Mouse (Mus musculus) forebrain, embryonic 15.5 days (tissue): Measurements from ENCODE around the gene Nsd2. TPM values are rescaled to one million over a fixed set of nuclear protein-coding genes. Genes with fewer than 3 reads are reported as not detected.

Experiments used
- ATAC-seq: fragments of 200-750 bp; cut with Nextera tagmentation; replicated peaks from 2 replicates; pipeline ENCODE4 v1.8.0; 2017; ENCODE audit warnings: mild to moderate bottlenecking, moderate TSS enrichment, moderate library complexity
- H3K27ac ChIP-seq: fragments of 300-500 bp; sonication (generic); replicated peaks from 2 replicates; pipeline ENCODE4 v1.5.1; 2015; ENCODE audit warnings: mild to moderate bottlenecking, inconsistent platforms
- H3K27me3 ChIP-seq: fragments of 300-500 bp; sonication (generic); 2 replicates; pipeline ENCODE4 v1.6.1; 2015; ENCODE audit warnings: inconsistent platforms
- H3K36me3 ChIP-seq: fragments of 300-500 bp; sonication (generic); 2 replicates; pipeline ENCODE4 v1.6.1; 2015; ENCODE audit warnings: mild to moderate bottlenecking, inconsistent platforms
- H3K4me1 ChIP-seq: fragments of 300-500 bp; sonication (generic); 2 replicates; pipeline ENCODE4 v1.6.1; 2015; ENCODE audit warnings: inconsistent platforms
- H3K4me2 ChIP-seq: fragments of 300-500 bp; sonication (generic); replicated peaks from 2 replicates; pipeline ENCODE4 v1.6.1; 2015; ENCODE audit warnings: mild to moderate bottlenecking, inconsistent platforms
- H3K4me3 ChIP-seq: fragments of 300-500 bp; sonication (generic); 2 replicates; pipeline ENCODE4 v1.5.1; 2015; ENCODE audit warnings: mild to moderate bottlenecking, inconsistent platforms
- H3K9ac ChIP-seq: fragments of 300-500 bp; sonication (generic); replicated peaks from 2 replicates; pipeline ENCODE4 v1.6.1; 2015; ENCODE audit warnings: mild to moderate bottlenecking, inconsistent platforms
- H3K9me3 ChIP-seq: fragments of 300-500 bp; sonication (generic); 2 replicates; pipeline ENCODE4 v1.6.1; 2016; ENCODE audit warnings: inconsistent platforms
- WGBS: fragments of 180-500 bp; shearing (Covaris S2); methylation state at CpG from one replicate; pipeline ENCODE4 v1.1.7; 2015; ENCODE audit warnings: mixed read lengths; 5-methylcytosine and 5-hydroxymethylcytosine counted together
- polyA plus RNA-seq: library from polyadenylated mRNA; unstranded; fragments of >200 nt; fragmentation: Nextera tagmentation; extraction: Ambion mirVana; gene quantifications from 2 replicates; pipeline ENCODE4 v1.2.1, GENCODE M21; 2015

The Nsd2 gene
- polyA plus RNA-seq, 1 experiment from 2014 or later = 92.3 TPM

DNA sequence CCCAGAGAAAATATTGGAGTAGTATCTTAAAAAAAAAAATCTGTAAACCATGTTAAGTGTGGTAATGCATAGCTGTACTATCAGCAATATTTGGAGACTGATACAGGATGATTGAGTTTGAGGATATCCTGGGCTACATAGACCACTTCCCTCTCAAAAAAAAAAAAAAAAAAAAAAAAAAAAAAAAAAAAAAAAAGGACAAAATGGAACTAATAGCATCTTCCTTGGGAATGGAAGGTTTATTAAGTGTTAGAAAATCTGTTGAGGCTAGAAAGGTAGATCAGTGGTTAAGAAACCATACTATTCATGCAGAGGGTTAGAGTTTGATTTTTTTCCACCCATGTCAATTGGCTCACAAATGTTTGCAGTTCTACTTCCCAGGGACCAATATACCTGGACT lies 37.2 kb downstream of the Nsd2 start:
- no peak overlapping the region for H3K4me2 ChIP-seq
- no peaks in the 10 kb centered on the region for H3K4me1 ChIP-seq
- no peaks in the 10 kb centered on the region for H3K27me3 ChIP-seq
- peaks cover 80% of the 10 kb centered on the region for H3K36me3 ChIP-seq
- no peak overlapping the region for H3K4me3 ChIP-seq
- no peak overlapping the region for H3K27ac ChIP-seq
- H3K9me3 ChIP-seq = no peaks in the 10 kb centered on the region; the same call in 1 of the 2 replicates
- no peak for ATAC-seq
- H3K9ac ChIP-seq = no peak overlapping the region

DNA sequence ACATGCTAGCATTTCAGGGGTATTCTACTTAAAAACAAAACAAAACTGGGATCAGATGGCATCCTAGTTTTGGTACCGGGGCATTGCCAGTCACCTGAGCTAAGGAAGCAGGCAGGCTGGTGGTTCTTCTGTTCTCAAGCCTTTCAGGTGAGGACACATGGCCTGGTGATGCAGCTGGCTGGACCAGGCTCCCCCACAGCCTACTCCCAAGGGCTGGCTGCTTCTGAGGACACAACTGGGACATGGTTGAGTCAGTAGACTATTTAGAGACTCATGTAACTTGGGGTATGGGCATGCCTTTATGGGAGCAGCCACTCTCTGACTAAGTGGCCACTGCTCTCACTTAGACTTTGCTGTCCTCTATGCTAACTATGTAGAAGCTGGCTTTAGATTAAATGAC lies 54.9 kb downstream of the Nsd2 start:
- peaks cover 75% of the 10 kb centered on the region for H3K36me3 ChIP-seq
- WGBS = 97% methylated on average over 1 of the region's 1 CpGs
- no peak for ATAC-seq

DNA sequence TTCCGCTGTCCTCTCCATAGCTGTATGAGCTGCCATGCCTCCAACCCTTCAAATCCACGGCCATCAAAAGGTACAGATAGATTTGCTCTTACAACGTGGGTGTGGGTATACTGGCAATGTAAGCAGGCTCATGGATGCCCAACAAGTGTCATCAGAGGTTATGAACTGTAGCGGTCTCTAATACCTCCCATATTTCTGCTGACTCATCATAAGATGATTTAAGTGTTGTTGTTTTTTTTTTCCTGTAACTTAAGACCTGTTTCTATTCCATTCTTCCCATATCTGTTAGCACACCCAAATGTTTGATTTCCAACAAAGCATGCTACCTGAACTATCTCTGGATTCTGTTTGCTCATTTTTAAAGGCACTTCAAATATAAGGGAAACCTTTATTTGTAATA lies 60.6 kb downstream of the Nsd2 start:
- H3K9me3 ChIP-seq = no peaks in the 10 kb centered on the region
- 93% methylated on average over 4 of the region's 4 CpGs for WGBS
- no peak for ATAC-seq
- H3K4me2 ChIP-seq = no peak overlapping the region
- no peak overlapping the region for H3K4me3 ChIP-seq
- no peaks in the 10 kb centered on the region for H3K4me1 ChIP-seq
- H3K27ac ChIP-seq = no peak overlapping the region
- H3K36me3 ChIP-seq = peaks cover 83% of the 10 kb centered on the region
- no peaks in the 10 kb centered on the region for H3K27me3 ChIP-seq
- H3K9ac ChIP-seq = no peak overlapping the region

More for the DNA sequence above, 54.9 kb downstream of the Nsd2 start:
- no peak overlapping the region for H3K9ac ChIP-seq
- H3K4me3 ChIP-seq = no peak overlapping the region
- H3K4me1 ChIP-seq = no peaks in the 10 kb centered on the region
- H3K4me2 ChIP-seq = no peak overlapping the region
- H3K27me3 ChIP-seq = no peaks in the 10 kb centered on the region
- no peaks in the 10 kb centered on the region for H3K9me3 ChIP-seq
- no peak overlapping the region for H3K27ac ChIP-seq

GRCm38 (mm10) chr5:33893406-33893805 lies 72.9 kb downstream of the Nsd2 start:
- no peak for ATAC-seq
- Histone ChIP-seq H3K9ac (no peak overlapping the region), H3K4me1 (no peaks in the 10 kb centered on the region), H3K4me3 (no peak overlapping the region), H3K27ac (no peak overlapping the region), H3K27me3 (no peaks in the 10 kb centered on the region), H3K9me3 (no peaks in the 10 kb centered on the region), H3K4me2 (no peak overlapping the region), H3K36me3 (peaks cover 92% of the 10 kb centered on the region)
- WGBS = 95% methylated on average over 6 of the region's 6 CpGs

DNA sequence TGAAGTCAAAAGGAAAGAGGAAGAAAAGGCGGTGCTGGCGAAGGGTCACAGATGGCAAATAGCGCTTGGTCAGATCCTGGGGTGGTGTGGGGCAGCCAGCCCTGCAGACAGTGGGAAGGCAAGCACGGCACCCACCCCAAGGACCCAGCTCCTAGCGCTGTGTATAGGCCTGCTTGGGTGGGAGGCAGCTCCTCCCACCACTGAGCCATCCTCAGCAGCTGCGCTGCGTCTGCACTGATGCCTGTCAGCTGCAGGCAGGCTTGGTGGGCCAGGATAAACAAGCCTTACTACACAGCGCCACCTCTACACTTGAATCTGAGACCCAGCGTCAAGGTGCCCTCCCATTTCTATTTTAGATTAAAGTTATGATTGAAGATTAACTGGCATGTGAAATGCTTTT lies 74.6 kb downstream of the Nsd2 start:
- 90% methylated on average over 9 of the region's 9 CpGs for WGBS
- no peaks in the 10 kb centered on the region for H3K9me3 ChIP-seq
- H3K4me1 ChIP-seq = no peaks in the 10 kb centered on the region
- H3K4me3 ChIP-seq = no peak overlapping the region
- no peaks in the 10 kb centered on the region for H3K27me3 ChIP-seq
- H3K4me2 ChIP-seq = no peak overlapping the region
- no peak for ATAC-seq
- no peak overlapping the region for H3K27ac ChIP-seq
- H3K9ac ChIP-seq = no peak overlapping the region
- peaks cover 97% of the 10 kb centered on the region for H3K36me3 ChIP-seq

GRCm38 (mm10) chr5:33897158-33897557 lies 76.6 kb downstream of the Nsd2 start:
- Histone ChIP-seq H3K4me3 (no peak overlapping the region), H3K27me3 (no peaks in the 10 kb centered on the region), H3K9me3 (no peaks in the 10 kb centered on the region), H3K4me2 (no peak overlapping the region), H3K9ac (no peak overlapping the region), H3K4me1 (no peaks in the 10 kb centered on the region), H3K36me3 (peaks cover 98% of the 10 kb centered on the region), H3K27ac (no peak overlapping the region)
- no peak for ATAC-seq
- WGBS = 89% methylated on average over 2 of the region's 2 CpGs

DNA sequence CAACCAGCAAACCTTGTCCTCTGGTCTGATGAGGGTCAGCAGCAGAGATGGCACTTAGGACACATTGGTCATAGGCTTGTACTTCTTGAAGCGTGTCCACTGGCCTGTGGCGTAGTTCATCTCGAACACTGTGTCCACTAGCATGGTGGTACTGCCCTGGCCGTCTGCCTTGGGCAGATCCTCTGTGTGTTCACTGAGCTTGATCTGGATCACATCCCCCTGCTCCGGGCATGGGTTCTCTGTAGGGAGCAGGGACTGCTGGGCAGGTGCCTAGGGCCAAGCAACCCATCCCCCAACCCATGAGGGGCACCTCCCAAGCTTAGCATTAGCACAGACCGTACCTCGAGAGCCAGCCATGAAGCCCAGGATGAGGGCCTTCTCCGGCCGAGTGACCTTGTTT lies 78.1 kb downstream of the Nsd2 start:
- ATAC-seq = no peak
- Histone ChIP-seq H3K4me3 (no peak overlapping the region), H3K9me3 (no peaks in the 10 kb centered on the region), H3K27ac (no peak overlapping the region), H3K36me3 (peaks cover 90% of the 10 kb centered on the region), H3K27me3 (no peaks in the 10 kb centered on the region), H3K4me2 (no peak overlapping the region), H3K4me1 (no peaks in the 10 kb centered on the region), H3K9ac (no peak overlapping the region)
- 86% methylated on average over 9 of the region's 9 CpGs for WGBS

DNA sequence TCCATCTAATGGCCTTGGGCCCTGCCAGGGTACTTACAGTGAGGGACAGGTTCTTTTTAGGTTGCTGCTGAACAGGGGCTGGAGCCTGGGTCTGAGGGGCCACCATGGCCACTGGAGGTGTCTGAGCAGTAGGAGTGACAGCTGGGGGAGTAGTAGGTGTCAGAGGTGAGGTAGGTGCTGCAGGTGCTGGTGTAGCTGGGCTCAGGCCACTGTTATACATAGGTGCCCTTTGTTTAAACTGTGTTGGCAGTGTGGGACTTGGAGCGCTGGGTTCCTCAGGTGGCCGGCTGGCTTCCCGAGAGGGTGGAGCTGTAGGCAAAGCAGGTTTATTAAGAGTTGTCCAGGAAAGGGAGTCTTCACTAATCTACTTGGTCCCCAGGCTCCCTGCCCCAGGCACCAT lies 78.7 kb downstream of the Nsd2 start:
- Histone ChIP-seq H3K36me3 (peaks cover 84% of the 10 kb centered on the region), H3K9ac (no peak overlapping the region), H3K4me2 (no peak overlapping the region), H3K9me3 (no peaks in the 10 kb centered on the region), H3K27me3 (no peaks in the 10 kb centered on the region), H3K27ac (no peak overlapping the region), H3K4me3 (no peak overlapping the region), H3K4me1 (no peaks in the 10 kb centered on the region)
- ATAC-seq = no peak
- WGBS = 96% methylated on average over 3 of the region's 3 CpGs

- Histone ChIP-seq H3K9ac (no peak overlapping the region), H3K27ac (no peak overlapping the region), H3K36me3 (peaks cover 75% of the 10 kb centered on the region), H3K4me3 (no peak overlapping the region), H3K9me3 (no peaks in the 10 kb centered on the region), H3K27me3 (no peaks in the 10 kb centered on the region), H3K4me1 (no peaks in the 10 kb centered on the region), H3K4me2 (no peak overlapping the region)
- 85% methylated on average over 3 of the region's 3 CpGs for WGBS
- ATAC-seq = no peak
These were observed 79.6 kb downstream of the Nsd2 start for GRCm38 (mm10) chr5:33900101-33900500.

- ATAC-seq = no peak
- Histone ChIP-seq H3K27me3 (no peaks in the 10 kb centered on the region), H3K4me3 (no peak overlapping the region), H3K4me1 (no peaks in the 10 kb centered on the region), H3K27ac (no peak overlapping the region), H3K36me3 (peaks cover 69% of the 10 kb centered on the region), H3K9ac (no peak overlapping the region), H3K4me2 (no peak overlapping the region), H3K9me3 (no peaks in the 10 kb centered on the region)
- WGBS = 95% methylated on average over 9 of the region's 9 CpGs
These were observed 80.3 kb downstream of the Nsd2 start for GRCm38 (mm10) chr5:33900701-33901263.

DNA sequence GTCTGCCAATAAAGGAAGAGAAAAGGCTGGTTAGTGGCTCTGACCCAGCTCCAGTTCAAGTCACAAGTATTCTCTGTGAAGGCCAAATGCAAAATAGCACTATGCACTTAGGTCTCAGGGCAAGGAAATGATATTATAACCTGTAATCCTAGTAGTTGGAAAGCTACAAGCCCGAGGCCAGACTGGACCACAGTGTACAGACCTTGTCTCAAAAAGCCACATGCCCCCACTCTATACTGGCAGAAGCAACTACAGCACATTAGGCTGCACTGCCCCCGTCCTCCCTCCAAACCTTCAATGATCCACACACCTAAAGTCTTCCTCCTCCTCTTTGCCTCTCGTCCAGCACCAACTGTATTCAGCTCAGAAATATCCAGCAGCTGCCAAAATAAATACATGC lies 80.8 kb downstream of the Nsd2 start:
- no peaks in the 10 kb centered on the region for H3K4me1 ChIP-seq
- H3K36me3 ChIP-seq = peaks cover 64% of the 10 kb centered on the region
- WGBS = 84% methylated on average over 3 of the region's 3 CpGs
- H3K4me2 ChIP-seq = no peak overlapping the region
- no peaks in the 10 kb centered on the region for H3K9me3 ChIP-seq
- no peak overlapping the region for H3K4me3 ChIP-seq
- ATAC-seq = no peak
- H3K9ac ChIP-seq = no peak overlapping the region
- H3K27me3 ChIP-seq = no peaks in the 10 kb centered on the region
- H3K27ac ChIP-seq = no peak overlapping the region

DNA sequence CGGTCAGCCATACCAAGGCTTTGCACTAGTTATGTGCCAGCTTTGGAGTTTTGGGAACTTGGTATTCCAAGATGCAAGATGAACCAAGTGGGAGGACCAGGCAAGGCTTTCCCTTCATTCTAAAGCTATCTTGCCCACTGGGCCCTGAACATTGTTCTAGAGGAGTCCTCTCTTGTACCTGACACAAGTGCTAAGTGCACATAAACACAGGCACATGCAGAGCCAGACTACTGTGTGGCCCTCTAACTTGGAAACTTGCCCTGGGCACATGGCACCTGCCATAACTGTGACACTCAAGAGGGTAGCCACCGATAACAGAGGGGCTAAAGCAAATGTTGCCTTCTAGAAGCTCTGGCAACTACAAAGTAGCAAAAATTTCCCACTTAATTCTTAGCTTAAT lies 82.2 kb downstream of the Nsd2 start:
- no peak for ATAC-seq
- peaks cover 50% of the 10 kb centered on the region for H3K36me3 ChIP-seq
- WGBS = 89% methylated on average over 2 of the region's 2 CpGs
- H3K9ac ChIP-seq = no peak overlapping the region
- no peak overlapping the region for H3K4me2 ChIP-seq
- no peaks in the 10 kb centered on the region for H3K27me3 ChIP-seq
- no peaks in the 10 kb centered on the region for H3K9me3 ChIP-seq
- H3K4me3 ChIP-seq = no peak overlapping the region
- H3K4me1 ChIP-seq = no peaks in the 10 kb centered on the region
- no peak overlapping the region for H3K27ac ChIP-seq

DNA sequence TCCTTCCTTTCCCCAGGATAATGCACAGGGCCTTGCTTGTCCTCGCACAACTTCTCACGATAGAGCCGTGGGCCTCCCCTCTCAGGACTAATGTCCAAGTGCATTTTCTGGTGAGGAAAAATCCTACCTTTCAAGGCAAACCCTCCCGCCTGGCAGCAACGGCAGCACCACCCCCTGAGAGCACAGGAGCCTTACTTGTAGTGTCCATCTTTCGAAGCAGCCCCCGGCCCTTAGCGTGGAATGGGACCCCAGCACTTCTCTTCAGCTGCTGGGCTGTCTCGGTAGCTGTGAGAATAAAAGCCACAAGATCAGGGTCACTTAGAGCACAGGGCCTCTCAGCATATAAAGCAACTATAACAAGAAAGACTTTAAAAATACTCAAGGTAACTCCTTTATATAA lies 82.7 kb downstream of the Nsd2 start:
- no peaks in the 10 kb centered on the region for H3K27me3 ChIP-seq
- H3K4me2 ChIP-seq = no peak overlapping the region
- no peaks in the 10 kb centered on the region for H3K4me1 ChIP-seq
- 88% methylated on average over 9 of the region's 9 CpGs for WGBS
- no peak overlapping the region for H3K9ac ChIP-seq
- no peak for ATAC-seq
- no peaks in the 10 kb centered on the region for H3K9me3 ChIP-seq
- peaks cover 46% of the 10 kb centered on the region for H3K36me3 ChIP-seq
- no peak overlapping the region for H3K4me3 ChIP-seq
- H3K27ac ChIP-seq = no peak overlapping the region
